Mouse (Mus musculus) intestine, embryonic 16.5 days (tissue): ENCODE measurements around the gene Snx30. TPM values are rescaled to one million over a fixed set of nuclear protein-coding genes. Genes with fewer than 3 reads are reported as not detected.
A peak's percentile ranks its signal among the peaks of the same experiment; 100 is the strongest.

Experiments
- ATAC-seq: fragments of 200-750 bp; cut with Nextera tagmentation; 2 replicates; pipeline ENCODE4 v1.8.0; 2017; ENCODE audit warnings: moderate TSS enrichment, moderate library complexity
- H3K27ac ChIP-seq: fragments of 300-500 bp; sonication (generic); 2 replicates; pipeline ENCODE4 v1.5.1; 2014; ENCODE audit warnings: mild to moderate bottlenecking, low read length
- H3K27me3 ChIP-seq: fragments of 300-500 bp; sonication (generic); replicated peaks from 2 replicates; pipeline ENCODE4 v1.6.1; 2014; ENCODE audit warnings: low read length, control low read depth, mixed read lengths; ENCODE audit not compliant: control insufficient read depth, insufficient read depth
- H3K36me3 ChIP-seq: fragments of 300-500 bp; sonication (generic); 2 replicates; pipeline ENCODE4 v1.6.1; 2014; ENCODE audit warnings: low read length, control low read depth; ENCODE audit not compliant: control insufficient read depth, insufficient read depth
- H3K4me1 ChIP-seq: fragments of 300-500 bp; sonication (generic); 2 replicates; pipeline ENCODE4 v1.6.1; 2014; ENCODE audit warnings: low read length, control low read depth, mixed read lengths; ENCODE audit not compliant: control insufficient read depth, insufficient read depth
- H3K4me2 ChIP-seq: fragments of 300-500 bp; sonication (generic); 2 replicates; pipeline ENCODE4 v1.6.1; 2014; ENCODE audit warnings: low read depth, low read length, control low read depth
- H3K4me3 ChIP-seq: fragments of 300-500 bp; sonication (generic); 2 replicates; pipeline ENCODE4 v1.5.1; 2014; ENCODE audit warnings: mild to moderate bottlenecking, low read length
- H3K9ac ChIP-seq: fragments of 300-500 bp; sonication (generic); 2 replicates; pipeline ENCODE4 v1.6.1; 2014; ENCODE audit warnings: low read depth, low read length
- H3K9me3 ChIP-seq: fragments of 300-500 bp; sonication (generic); 2 replicates; pipeline ENCODE4 v1.6.1; 2016; ENCODE audit warnings: low read length, control low read depth; ENCODE audit not compliant: control insufficient read depth
- WGBS: fragments of 180-500 bp; shearing (Covaris S2); extraction: QIAGEN DNeasy Blood & Tissue Kit; methylation state at CpG from one replicate; pipeline ENCODE4 v1.1.7; 2014; 5-methylcytosine and 5-hydroxymethylcytosine counted together
- polyA plus RNA-seq: library from polyadenylated mRNA; unstranded; fragments of >200 nt; fragmentation: Nextera tagmentation; extraction: Ambion mirVana; gene quantifications from 2 replicates; pipeline ENCODE4 v1.2.1, GENCODE M21; 2015

Snx30 gene
- polyA plus RNA-seq = 4.3 and 5.2 TPM in 2 replicates

DNA sequence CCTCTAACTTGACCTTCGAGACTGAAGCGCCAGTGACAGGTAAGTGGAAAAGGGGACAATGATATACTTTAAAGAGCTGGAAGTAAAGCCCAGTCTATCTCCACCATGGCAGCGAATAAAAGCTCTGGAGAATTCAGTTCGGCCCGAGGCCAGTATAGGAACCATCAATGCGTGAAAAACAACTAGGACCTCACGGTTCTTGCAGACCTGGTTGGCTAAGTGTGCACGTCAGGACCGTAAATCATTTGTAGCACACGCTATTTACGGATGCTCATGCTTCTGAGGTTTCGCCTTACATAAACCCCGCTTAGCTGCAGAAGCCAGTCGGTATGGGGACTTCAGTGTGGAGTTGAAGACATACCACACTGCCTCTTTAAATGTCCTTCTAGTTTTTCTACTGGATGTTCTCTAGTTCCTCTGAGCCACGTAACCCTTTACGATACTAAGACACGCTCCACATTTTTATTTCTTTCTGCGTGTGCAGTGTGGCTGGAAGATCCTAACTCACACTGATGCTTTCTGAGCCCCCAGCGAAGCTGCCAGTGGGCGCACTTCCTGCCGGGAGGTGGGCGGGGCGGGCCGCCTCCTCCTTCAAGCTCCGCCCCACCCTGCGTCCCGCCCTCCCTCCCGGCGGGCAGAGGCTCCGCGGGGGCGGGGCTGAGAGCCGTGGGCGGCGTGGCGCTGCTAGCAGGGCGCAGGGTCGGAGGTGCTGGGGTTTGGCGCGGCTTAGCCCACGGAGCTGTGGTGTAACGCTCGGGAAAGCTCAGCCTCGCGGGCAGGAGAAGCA is at the start of gene Snx30:
Snx30 (plus strand) TSS at position 660 of the 787 bp plus-strand sequence.
- H3K9ac ChIP-seq = peak within 1 kb of the TSS; percentile 88
- peak; percentile 94 for ATAC-seq
- 0 out of 2 replicates have a peak, but pooled peaks cover 9% of the 10 kb centered on the region for H3K4me1 ChIP-seq
- peak within 1 kb of the TSS; percentile 95 for H3K4me2 ChIP-seq
- no peaks in the 10 kb centered on the region for H3K36me3 ChIP-seq
- 2% methylated on average over 45 of the region's 45 CpGs for WGBS
- no peaks in the 10 kb centered on the region for H3K27me3 ChIP-seq
- peak within 1 kb of the TSS; percentile 91 for H3K4me3 ChIP-seq
- no peaks in the 10 kb centered on the region for H3K9me3 ChIP-seq
- H3K27ac ChIP-seq = peak within 1 kb of the TSS; percentile 73

- no peaks in the 10 kb centered on the region for H3K36me3 ChIP-seq
- no peak overlapping the region for H3K4me2 ChIP-seq
- H3K27ac ChIP-seq = no peak overlapping the region
- ATAC-seq = no peak
- H3K9ac ChIP-seq = no peak overlapping the region
- 73% methylated on average over 9 of the region's 9 CpGs for WGBS
- H3K9me3 ChIP-seq = no peaks in the 10 kb centered on the region
- H3K4me1 ChIP-seq = peaks cover 5% of the 10 kb centered on the region; the same call in 1 of the 2 replicates
- no peak overlapping the region for H3K4me3 ChIP-seq
- H3K27me3 ChIP-seq = no peaks in the 10 kb centered on the region
Measured at GRCm38 (mm10) chr4:59756332-59757082, 49.1 kb upstream of the Snx30 start.

- no peak overlapping the region for H3K27ac ChIP-seq
- no peak for ATAC-seq
Measured at GRCm38 (mm10) chr4:59757452-59758435, 47.9 kb upstream of the Snx30 start.

DNA sequence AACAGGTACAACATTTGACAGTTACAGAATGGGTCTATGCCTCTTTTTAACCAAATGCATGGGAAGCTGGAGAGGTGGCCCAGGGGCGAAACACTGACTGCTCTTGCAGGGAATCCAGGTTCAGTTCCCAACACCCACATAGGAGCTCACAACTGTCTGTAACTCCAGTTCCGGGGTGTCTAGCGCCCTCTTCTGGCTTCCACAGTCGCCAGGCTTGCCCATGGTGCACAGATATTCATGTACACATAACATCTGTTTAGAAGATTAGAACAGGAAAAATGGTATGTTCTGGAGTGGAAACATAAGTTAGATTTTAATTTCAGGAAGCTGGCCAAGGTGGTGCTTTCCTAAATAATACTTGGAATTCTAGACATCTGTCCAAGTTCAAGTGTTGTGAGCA is 45.6 kb upstream of the Snx30 start:
- H3K4me1 ChIP-seq = peaks cover 5% of the 10 kb centered on the region; the same call in 1 of the 2 replicates
- no peak overlapping the region for H3K27ac ChIP-seq
- no peak overlapping the region for H3K9ac ChIP-seq
- H3K27me3 ChIP-seq = no peaks in the 10 kb centered on the region
- no peaks in the 10 kb centered on the region for H3K36me3 ChIP-seq
- WGBS = 79% methylated on average over 4 of the region's 4 CpGs
- H3K9me3 ChIP-seq = no peaks in the 10 kb centered on the region
- no peak overlapping the region for H3K4me3 ChIP-seq
- no peak overlapping the region for H3K4me2 ChIP-seq
- ATAC-seq = no peak

More at GRCm38 (mm10) chr4:59757452-59758435, 47.9 kb upstream of the Snx30 start:
- WGBS = 78% methylated on average over 12 of the region's 12 CpGs
- Histone ChIP-seq H3K4me2 (no peak overlapping the region), H3K27me3 (no peaks in the 10 kb centered on the region), H3K9me3 (no peaks in the 10 kb centered on the region), H3K9ac (no peak overlapping the region), H3K4me1 (peaks cover 5% of the 10 kb centered on the region; the same call in 1 of the 2 replicates), H3K4me3 (no peak overlapping the region), H3K36me3 (no peaks in the 10 kb centered on the region)

- H3K4me2 ChIP-seq = no peak overlapping the region
- H3K4me3 ChIP-seq = no peak overlapping the region
- H3K9ac ChIP-seq = no peak overlapping the region
- no peak for ATAC-seq
- peaks cover 5% of the 10 kb centered on the region; the same call in 1 of the 2 replicates for H3K4me1 ChIP-seq
- no peak overlapping the region for H3K27ac ChIP-seq
- H3K9me3 ChIP-seq = no peaks in the 10 kb centered on the region
- H3K27me3 ChIP-seq = no peaks in the 10 kb centered on the region
- 51% methylated on average over 10 of the region's 10 CpGs for WGBS
- H3K36me3 ChIP-seq = no peaks in the 10 kb centered on the region
Measured at GRCm38 (mm10) chr4:59760636-59761364, 44.8 kb upstream of the Snx30 start.

- 73% methylated on average over 4 of the region's 4 CpGs for WGBS
- no peak for ATAC-seq
Measured at GRCm38 (mm10) chr4:59761365-59761729, 44.3 kb upstream of the Snx30 start.

DNA sequence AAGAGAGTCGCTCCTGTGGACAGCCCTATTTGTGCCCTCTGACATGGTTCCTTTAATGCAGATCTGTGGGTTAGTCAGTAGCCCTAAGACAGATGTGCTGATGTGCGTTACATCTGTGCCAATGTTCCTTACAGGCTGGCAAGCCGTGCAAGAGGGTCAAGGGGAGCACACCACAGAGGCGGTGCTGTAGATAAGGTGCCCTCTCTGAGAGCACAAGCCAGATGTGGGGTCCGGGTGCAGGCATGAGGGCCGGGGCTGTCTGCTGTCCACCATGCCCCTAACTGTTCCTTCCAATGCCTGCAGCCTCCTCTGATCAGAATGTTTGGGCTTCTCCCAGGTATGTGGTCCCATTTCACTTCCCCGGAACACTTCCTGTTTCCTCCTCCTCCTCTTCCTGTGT is 40.7 kb upstream of the Snx30 start:
- Histone ChIP-seq H3K4me2 (no peak overlapping the region), H3K27me3 (no peaks in the 10 kb centered on the region), H3K4me1 (peaks cover 5% of the 10 kb centered on the region; the same call in 1 of the 2 replicates), H3K9ac (no peak overlapping the region), H3K27ac (peak overlapping the region; percentile 57; the same call in 1 of the 2 replicates), H3K4me3 (no peak overlapping the region), H3K9me3 (no peaks in the 10 kb centered on the region), H3K36me3 (no peaks in the 10 kb centered on the region)
- ATAC-seq = 0 out of 2 replicates have a peak, but pooled peaks have one; percentile 24
- WGBS = 60% methylated on average over 7 of the region's 7 CpGs

More at GRCm38 (mm10) chr4:59761365-59761729, 44.3 kb upstream of the Snx30 start:
- Histone ChIP-seq H3K4me3 (no peak overlapping the region), H3K27me3 (no peaks in the 10 kb centered on the region), H3K4me2 (no peak overlapping the region), H3K4me1 (peaks cover 5% of the 10 kb centered on the region; the same call in 1 of the 2 replicates), H3K9ac (no peak overlapping the region), H3K9me3 (no peaks in the 10 kb centered on the region), H3K27ac (no peak overlapping the region), H3K36me3 (no peaks in the 10 kb centered on the region)

- H3K9ac ChIP-seq = no peak overlapping the region
- H3K27me3 ChIP-seq = no peaks in the 10 kb centered on the region
- no peak overlapping the region for H3K4me3 ChIP-seq
- no peak overlapping the region for H3K4me2 ChIP-seq
- peak overlapping the region; percentile 57; the same call in 1 of the 2 replicates for H3K27ac ChIP-seq
- no peaks in the 10 kb centered on the region for H3K9me3 ChIP-seq
- WGBS = 30% methylated on average over 7 of the region's 7 CpGs
- no peaks in the 10 kb centered on the region for H3K36me3 ChIP-seq
- H3K4me1 ChIP-seq = peaks cover 3% of the 10 kb centered on the region; the same call in 1 of the 2 replicates
- peak; percentile 73 for ATAC-seq
Measured at GRCm38 (mm10) chr4:59765385-59766005, 40.1 kb upstream of the Snx30 start.
